Mouse (Mus musculus): ENCODE data around the gene Tmem100.

DNA sequence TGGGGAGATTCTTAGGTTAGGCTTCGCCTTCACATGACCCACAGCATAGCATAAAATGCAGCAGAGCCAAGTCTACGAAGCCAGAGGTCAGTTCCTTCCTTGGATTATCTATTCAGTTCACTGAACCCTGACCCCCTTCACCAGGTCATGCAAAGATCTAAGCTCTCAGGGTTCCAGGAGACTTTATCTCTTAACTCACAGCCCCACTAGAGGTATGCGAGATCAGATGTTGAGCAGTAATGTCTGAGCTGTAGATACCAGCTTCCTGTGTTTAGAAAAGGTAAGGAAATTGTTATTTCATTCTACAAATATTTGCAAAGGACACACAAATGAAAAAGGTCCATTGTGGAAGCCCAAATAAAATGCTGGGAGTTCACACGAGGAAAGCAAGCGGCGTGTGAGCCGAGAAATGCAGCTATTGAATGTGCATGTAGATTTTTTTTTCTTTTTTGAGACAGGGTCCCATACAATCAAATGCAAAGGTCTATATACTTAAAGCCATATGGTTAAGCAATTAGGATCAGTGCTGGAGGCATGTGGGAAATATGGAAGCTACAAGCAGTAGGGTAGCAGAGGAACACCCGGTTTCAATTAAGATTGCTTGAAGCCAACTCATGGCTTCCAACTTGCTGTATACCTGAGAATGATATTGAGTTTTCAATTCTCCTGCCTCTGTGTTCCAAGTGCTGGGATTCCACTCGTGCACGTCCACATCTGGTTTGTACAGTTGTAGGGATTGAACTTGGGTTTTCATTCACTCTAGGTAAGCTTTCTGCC, 51.9 kb downstream of the Tmem100 start:
- no peak for TF ChIP-seq POLR2A (IDR thresholded peaks at IDR 0.05; ENCODE audit: low read depth, low read length)
- no peak for TF ChIP-seq CTCF (conservative IDR thresholded peaks at IDR 0.05; ENCODE audit: insufficient read depth, insufficient read length, low read depth, low read length)
